Mouse (Mus musculus) heart, postnatal 0 days (tissue): Measurements from ENCODE around the gene Sycn. TPM values are rescaled to one million over a fixed set of nuclear protein-coding genes. Genes with fewer than 3 reads are reported as not detected.

Experiments used
- ATAC-seq: fragments of 200-750 bp; cut with Nextera tagmentation; 2 replicates; pipeline ENCODE4 v1.8.0; 2017; ENCODE audit warnings: low read depth, moderate number of reproducible peaks, moderate library complexity; ENCODE audit not compliant: insufficient read depth
- DNase-seq: peaks from one replicate; pipeline ENCODE4 v3.0.0-alpha.2; 2016; ENCODE audit warnings: low spot score
- H3K27ac ChIP-seq: fragments of 300-500 bp; sonication (generic); 2 replicates; pipeline ENCODE4 v1.5.1; 2014; ENCODE audit warnings: low read depth, mild to moderate bottlenecking
- H3K27me3 ChIP-seq: fragments of 300-500 bp; sonication (generic); 2 replicates; pipeline ENCODE4 v1.6.1; 2014; ENCODE audit warnings: low read length, mixed read lengths; ENCODE audit not compliant: control insufficient read depth, insufficient read depth
- H3K36me3 ChIP-seq: fragments of 300-500 bp; sonication (generic); replicated peaks from 2 replicates; pipeline ENCODE4 v1.6.1; 2014; ENCODE audit warnings: low read length, mixed read lengths; ENCODE audit not compliant: control insufficient read depth, insufficient read depth
- H3K4me1 ChIP-seq: fragments of 300-500 bp; sonication (generic); 2 replicates; pipeline ENCODE4 v1.6.1; 2014; ENCODE audit warnings: antibody characterized with exemption; ENCODE audit not compliant: control insufficient read depth, insufficient read depth
- H3K4me2 ChIP-seq: fragments of 300-500 bp; sonication (generic); 2 replicates; pipeline ENCODE4 v1.6.1; 2014; ENCODE audit warnings: low read depth, mild to moderate bottlenecking, low read length, moderate library complexity
- H3K4me3 ChIP-seq: fragments of 300-500 bp; sonication (generic); 2 replicates; pipeline ENCODE4 v1.5.1; 2014; ENCODE audit warnings: low read depth, low read length
- H3K9ac ChIP-seq: fragments of 300-500 bp; sonication (generic); replicated peaks from 2 replicates; pipeline ENCODE4 v1.6.1; 2014; ENCODE audit warnings: low read depth, low read length, mixed read lengths
- H3K9me3 ChIP-seq: fragments of 300-500 bp; sonication (generic); replicated peaks from 2 replicates; pipeline ENCODE4 v1.6.1; 2016; ENCODE audit warnings: low read length; ENCODE audit not compliant: control insufficient read depth
- CTCF ChIP-seq: IDR thresholded peaks from 2 replicates; pipeline ENCODE4 v1.5.1; 2016; ENCODE audit warnings: antibody characterized with exemption, control low read depth, low read depth
- EP300 ChIP-seq: IDR thresholded peaks from 2 replicates; pipeline ENCODE4 v1.6.1; 2016; ENCODE audit warnings: antibody characterized with exemption, low read depth
- WGBS: fragments of 180-500 bp; shearing (Covaris S2); extraction: QIAGEN DNeasy Blood & Tissue Kit; methylation state at CpG from one replicate; pipeline ENCODE4 v1.1.7; 2014; 5-methylcytosine and 5-hydroxymethylcytosine counted together
- polyA plus RNA-seq: library from polyadenylated mRNA; unstranded; fragments of >200 nt; fragmentation: Nextera tagmentation; extraction: Ambion mirVana; gene quantifications from 2 replicates; pipeline ENCODE4 v1.2.1, GENCODE M21; 2015
- total RNA-seq: library from RNA; depleted of rRNA; stranded (reverse); fragments of >200 nt; gene quantifications from 2 replicates; pipeline ENCODE4 v1.2.3, GENCODE M21; 2014; ENCODE audit warnings: low replicate concordance

Sycn gene
- total and polyA plus RNA-seq, 2 experiments from 2014 or later: not detected

DNA sequence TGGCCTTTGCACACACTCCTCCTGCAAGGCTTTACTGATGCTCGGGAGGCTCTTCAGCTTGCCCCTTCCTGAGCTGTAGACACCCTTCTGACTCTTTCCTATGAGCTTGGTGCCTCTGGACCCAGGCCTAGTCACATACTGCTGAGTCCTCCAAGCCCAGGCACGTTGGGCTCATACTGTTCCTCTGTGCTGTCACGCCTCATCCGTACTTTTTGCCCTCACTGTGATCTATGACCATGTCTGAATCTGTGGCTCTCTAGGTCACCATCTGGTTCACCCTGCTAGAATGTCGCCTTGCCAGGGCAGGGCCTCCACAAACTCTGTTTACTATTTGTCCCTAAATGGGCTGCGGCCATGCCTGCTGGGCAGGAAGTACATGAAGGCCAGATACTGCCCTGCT is 12.4 kb downstream of the Sycn start:
- 89% methylated on average over 6 of the region's 6 CpGs for WGBS
- ATAC-seq: no peak
- DNase-seq: no peak
- no peaks in the 10 kb centered on the region for H3K36me3 ChIP-seq
- TF ChIP-seq CTCF (no peak), EP300 (no peak)
- no peak overlapping the region for H3K9ac ChIP-seq
- H3K4me2 ChIP-seq: no peak overlapping the region
- no peaks in the 10 kb centered on the region; the same call in 1 of the 2 replicates for H3K9me3 ChIP-seq
- H3K27me3 ChIP-seq: peaks cover under 1% of the 10 kb centered on the region; the same call in 1 of the 2 replicates
- no peak overlapping the region for H3K4me3 ChIP-seq
- H3K27ac ChIP-seq: no peak overlapping the region
- no peaks in the 10 kb centered on the region for H3K4me1 ChIP-seq

DNA sequence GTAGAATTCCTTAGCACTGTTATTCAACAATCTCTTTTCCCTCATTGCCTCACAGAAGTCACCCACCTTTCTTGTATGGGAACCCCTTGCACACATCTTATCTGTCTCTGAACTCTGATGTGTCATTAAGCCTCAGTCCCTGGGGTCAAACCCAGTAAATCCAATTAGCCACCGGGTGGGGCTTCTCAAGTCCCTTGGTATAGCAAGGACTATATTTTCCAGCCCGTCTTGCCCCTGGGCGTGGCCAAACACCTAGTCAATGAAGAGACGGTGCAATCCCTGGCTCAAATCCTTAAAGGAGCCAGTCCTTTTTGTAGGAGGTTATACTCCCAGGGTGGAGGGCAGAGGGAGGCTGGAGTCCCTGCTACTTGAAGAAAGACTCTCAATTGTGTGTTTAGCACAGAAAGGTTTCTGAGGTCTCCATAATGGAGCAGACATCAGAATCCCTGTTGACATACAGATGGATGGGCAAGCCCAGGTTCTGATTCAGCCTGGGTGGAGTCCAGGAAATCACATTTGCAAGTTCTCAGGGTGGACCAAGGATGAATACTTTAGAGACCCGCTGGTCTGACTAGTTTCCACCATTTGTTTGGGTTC is 15.4 kb downstream of the Sycn start:
- 16% methylated on average over 5 of the region's 5 CpGs for WGBS
- no peaks in the 10 kb centered on the region; the same call in 1 of the 2 replicates for H3K9me3 ChIP-seq
- H3K4me1 ChIP-seq: no peaks in the 10 kb centered on the region
- no peak for TF ChIP-seq EP300
- no peak for TF ChIP-seq CTCF
- H3K27ac ChIP-seq: no peak overlapping the region
- no peak overlapping the region for H3K9ac ChIP-seq
- DNase-seq (no peak), ATAC-seq (no peak)
- peaks cover 17% of the 10 kb centered on the region for H3K36me3 ChIP-seq
- H3K4me2 ChIP-seq: no peak overlapping the region
- no peaks in the 10 kb centered on the region for H3K27me3 ChIP-seq
- H3K4me3 ChIP-seq: no peak overlapping the region

DNA sequence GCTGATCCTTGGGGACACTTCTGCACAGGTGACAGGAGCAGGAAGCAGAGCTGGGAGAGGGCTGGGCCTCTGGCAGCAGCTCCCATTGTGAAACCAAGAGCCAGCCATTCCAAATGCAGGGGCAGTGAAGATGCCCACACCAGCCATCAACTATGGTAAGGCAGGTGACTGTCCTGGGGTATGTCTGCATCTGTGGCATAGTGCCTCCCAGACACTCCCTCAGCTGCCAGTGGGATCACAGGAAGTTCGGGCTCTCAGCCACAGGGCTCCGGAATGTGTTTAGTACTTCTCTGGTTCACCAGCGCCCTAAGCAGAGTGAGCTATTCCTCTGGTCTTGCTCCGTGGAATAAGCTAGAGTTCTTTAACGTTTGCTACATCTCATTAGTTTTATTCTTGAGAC is 16.4 kb downstream of the Sycn start:
- Histone ChIP-seq H3K9ac (no peak overlapping the region), H3K4me2 (no peak overlapping the region), H3K4me1 (no peaks in the 10 kb centered on the region), H3K4me3 (no peak overlapping the region), H3K9me3 (no peaks in the 10 kb centered on the region; the same call in 1 of the 2 replicates), H3K27me3 (no peaks in the 10 kb centered on the region), H3K36me3 (peaks cover 17% of the 10 kb centered on the region), H3K27ac (peak overlapping the region; percentile 3; the same call in 1 of the 2 replicates)
- 65% methylated on average over 5 of the region's 5 CpGs for WGBS
- no peak for TF ChIP-seq CTCF
- TF ChIP-seq EP300: no peak
- no peak for DNase-seq
- ATAC-seq: no peak

DNA sequence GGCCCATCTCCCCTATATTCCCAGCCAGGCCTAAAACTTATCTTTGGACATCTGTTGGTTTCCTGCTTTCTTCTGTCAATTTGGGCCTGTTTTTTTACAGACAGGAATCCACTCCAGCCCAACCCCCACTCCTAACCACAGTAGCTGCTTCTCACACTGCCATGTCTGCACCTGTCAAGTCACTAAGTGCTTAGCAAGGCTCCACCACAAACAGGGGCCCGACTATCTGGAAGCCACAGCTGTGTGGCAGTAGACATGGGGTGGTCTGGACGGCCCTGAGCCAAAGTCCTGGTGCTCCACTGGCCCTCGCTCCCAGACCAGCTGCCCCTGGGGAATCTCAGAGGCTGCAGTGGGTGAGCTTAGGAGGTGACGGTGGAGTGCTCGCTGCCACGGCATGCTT is 17.0 kb downstream of the Sycn start:
- Histone ChIP-seq H3K4me2 (no peak overlapping the region), H3K9ac (no peak overlapping the region), H3K27me3 (no peaks in the 10 kb centered on the region), H3K4me3 (no peak overlapping the region), H3K36me3 (peaks cover 20% of the 10 kb centered on the region), H3K9me3 (no peaks in the 10 kb centered on the region; the same call in 1 of the 2 replicates), H3K4me1 (no peaks in the 10 kb centered on the region), H3K27ac (peak overlapping the region; percentile 39; the same call in 1 of the 2 replicates)
- DNase-seq (no peak), ATAC-seq (no peak)
- TF ChIP-seq EP300 (no peak), CTCF (no peak)
- 58% methylated on average over 6 of the region's 6 CpGs for WGBS

DNA sequence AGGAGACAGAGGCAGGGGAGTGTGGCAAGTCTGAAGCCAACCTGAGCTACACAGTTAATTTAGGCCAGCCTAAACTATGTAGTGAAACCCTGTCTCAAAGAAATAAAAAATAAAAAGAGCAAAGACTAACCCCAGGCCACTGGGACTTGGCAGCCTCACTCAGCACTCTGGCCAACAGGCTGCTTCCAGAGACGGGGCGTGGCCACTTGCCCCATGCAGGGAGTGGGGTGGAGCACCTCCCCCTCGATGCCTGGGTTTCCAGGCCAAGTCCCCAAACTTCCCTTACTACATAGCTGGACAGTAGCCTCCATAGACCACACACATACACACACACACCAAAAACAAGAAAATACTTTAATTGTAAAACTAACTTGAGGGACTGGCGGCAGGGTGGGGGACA is 17.8 kb downstream of the Sycn start:
- ATAC-seq (peak; percentile 61; the same call in 1 of the 2 replicates), DNase-seq (no peak)
- Histone ChIP-seq H3K27me3 (no peaks in the 10 kb centered on the region), H3K36me3 (peaks cover 28% of the 10 kb centered on the region), H3K4me2 (no peak overlapping the region), H3K27ac (no peak overlapping the region), H3K9me3 (no peaks in the 10 kb centered on the region), H3K4me3 (no peak overlapping the region), H3K4me1 (no peaks in the 10 kb centered on the region), H3K9ac (no peak overlapping the region)
- TF ChIP-seq EP300 (no peak), CTCF (no peak)
- WGBS: 43% methylated on average over 4 of the region's 4 CpGs

DNA sequence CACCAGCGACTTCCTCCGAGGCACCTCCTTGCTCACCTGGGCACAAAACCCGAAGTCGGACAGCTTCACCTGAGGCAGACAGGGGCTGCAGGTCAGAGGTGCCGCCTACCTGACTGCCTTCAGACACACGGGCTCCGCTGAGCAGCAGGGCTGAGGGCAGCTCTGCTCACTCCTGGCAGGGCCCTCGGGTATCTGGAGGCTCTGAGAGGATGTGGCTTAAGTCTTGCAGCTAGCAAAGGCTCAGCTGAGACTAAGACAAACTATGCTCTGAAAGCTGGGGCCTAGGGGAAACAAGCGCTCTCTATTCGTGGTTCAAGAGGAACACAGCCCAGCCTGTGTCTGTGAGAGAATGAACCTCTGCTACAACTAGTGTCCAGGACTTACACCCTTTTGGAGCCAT is 20.2 kb downstream of the Sycn start:
- Histone ChIP-seq H3K9ac (no peak overlapping the region), H3K9me3 (no peaks in the 10 kb centered on the region), H3K4me2 (no peak overlapping the region), H3K27me3 (no peaks in the 10 kb centered on the region), H3K27ac (no peak overlapping the region; the same call in 1 of the 2 replicates), H3K4me1 (no peaks in the 10 kb centered on the region), H3K4me3 (no peak overlapping the region), H3K36me3 (peaks cover 52% of the 10 kb centered on the region)
- DNase-seq: no peak
- WGBS: 92% methylated on average over 10 of the region's 10 CpGs
- no peak for TF ChIP-seq EP300
- no peak for TF ChIP-seq CTCF
- no peak for ATAC-seq
